Mouse (Mus musculus) cerebellum, postnatal 10 days (tissue): ENCODE data around the gene Susd1.

Experiments
- DNase-seq, 2 experiments: peaks; one replicate each; pipeline ENCODE4 v3.0.0; 2021; ENCODE audit warnings: mixed read lengths in 2 of 2

Gene Susd1

GRCm38 (mm10) chr4:59279111-59279510 is 159.3 kb downstream of the Susd1 start:
- peak; percentile 33 to 41 for DNase-seq

GRCm38 (mm10) chr4:59278410-59278809 is 160.0 kb downstream of the Susd1 start:
- no peak for DNase-seq

GRCm38 (mm10) chr4:59277958-59278357 is 160.5 kb downstream of the Susd1 start:
- no peak for DNase-seq

GRCm38 (mm10) chr4:59275956-59276355 is 162.5 kb downstream of the Susd1 start:
- peak; percentile 74 to 78 for DNase-seq

GRCm38 (mm10) chr4:59275494-59275893 is 162.9 kb downstream of the Susd1 start:
- DNase-seq = no peak

- no peak for DNase-seq
Measured at GRCm38 (mm10) chr4:59274136-59274535, 164.3 kb downstream of the Susd1 start.

GRCm38 (mm10) chr4:59273342-59273741 is 165.1 kb downstream of the Susd1 start:
- peak; percentile 64 to 69 for DNase-seq

- DNase-seq = no peak
Measured at GRCm38 (mm10) chr4:59265631-59266030, 172.8 kb downstream of the Susd1 start.

GRCm38 (mm10) chr4:59265182-59265581 is 173.3 kb downstream of the Susd1 start:
- no peak for DNase-seq
